Mouse (Mus musculus) embryo, embryonic 9.5 days (tissue): Measurements from ENCODE around the gene Sept7.
A peak's percentile ranks its signal among the peaks of the same experiment; 100 is the strongest.
"Not testable (repeated sequence)": the region's sequence is repeated elsewhere in the genome, so short reads cannot be mapped to it uniquely, and the experiment has no call there.

ENCODE experiments used
- DNase-seq: peaks from one replicate; pipeline ENCODE4 v3.0.0-alpha.2; 2017; ENCODE audit errors: extremely low spot score

The Sept7 gene

DNA sequence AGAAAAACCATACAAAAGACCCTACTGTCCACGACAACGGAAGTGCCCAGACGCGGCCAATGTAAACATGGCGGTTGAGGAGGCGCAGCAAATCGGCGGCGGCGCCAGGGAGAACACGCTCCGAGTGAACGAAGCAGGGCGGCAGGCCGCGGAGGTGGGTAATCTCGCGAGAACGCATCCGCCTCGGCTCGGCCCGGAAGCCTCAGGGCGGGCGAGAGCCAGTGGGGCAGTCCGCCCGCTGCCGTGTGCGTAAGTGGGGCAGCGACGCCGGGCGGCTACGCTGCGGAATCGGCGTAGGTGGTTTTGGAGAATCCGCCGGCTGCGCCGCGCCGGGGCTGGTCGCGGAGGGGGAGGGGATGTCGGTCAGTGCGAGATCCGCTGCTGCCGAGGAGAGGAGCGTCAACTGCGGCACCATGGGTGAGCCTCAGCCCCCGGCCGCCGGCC, at the start of gene Sept7:
TSS of gene Sept7 (plus strand) at position 157 of the 444 bp plus-strand sequence.
- DNase-seq = peak; percentile 98

DNA sequence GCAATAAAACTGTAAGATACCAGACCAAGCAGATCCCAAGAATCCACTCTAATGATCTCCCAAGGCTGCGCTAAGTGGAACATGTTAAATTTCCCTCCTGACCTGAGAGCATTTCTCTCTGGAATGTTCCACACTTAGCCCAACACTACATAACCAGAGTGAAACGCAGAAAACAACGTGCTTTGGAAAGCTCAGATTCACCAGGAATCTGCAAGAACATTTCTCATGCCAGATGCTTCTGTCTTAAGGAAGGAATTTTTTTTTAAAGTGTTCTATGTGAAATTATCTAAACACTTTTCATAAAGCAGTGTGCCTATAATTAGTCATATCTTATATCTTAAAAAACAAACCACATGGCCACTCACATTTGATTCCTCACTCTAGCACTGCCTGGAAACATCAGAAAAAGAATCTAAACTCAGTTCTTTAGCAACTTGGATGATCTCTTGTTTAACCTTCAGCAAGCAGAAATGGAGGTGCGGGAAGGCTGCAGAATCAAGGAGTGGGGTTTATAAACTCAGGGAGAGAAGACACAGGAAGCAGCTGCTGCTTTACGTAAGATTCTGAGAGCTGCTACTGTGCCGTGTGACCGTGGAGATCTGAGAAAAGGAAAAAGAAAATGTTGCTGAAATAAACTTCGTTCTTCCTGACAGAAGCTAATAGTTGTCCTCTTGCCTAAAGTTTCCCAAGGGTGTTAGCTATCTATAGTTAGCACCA, 44.0 kb upstream of the Sept7 start:
- DNase-seq = no peak

DNA sequence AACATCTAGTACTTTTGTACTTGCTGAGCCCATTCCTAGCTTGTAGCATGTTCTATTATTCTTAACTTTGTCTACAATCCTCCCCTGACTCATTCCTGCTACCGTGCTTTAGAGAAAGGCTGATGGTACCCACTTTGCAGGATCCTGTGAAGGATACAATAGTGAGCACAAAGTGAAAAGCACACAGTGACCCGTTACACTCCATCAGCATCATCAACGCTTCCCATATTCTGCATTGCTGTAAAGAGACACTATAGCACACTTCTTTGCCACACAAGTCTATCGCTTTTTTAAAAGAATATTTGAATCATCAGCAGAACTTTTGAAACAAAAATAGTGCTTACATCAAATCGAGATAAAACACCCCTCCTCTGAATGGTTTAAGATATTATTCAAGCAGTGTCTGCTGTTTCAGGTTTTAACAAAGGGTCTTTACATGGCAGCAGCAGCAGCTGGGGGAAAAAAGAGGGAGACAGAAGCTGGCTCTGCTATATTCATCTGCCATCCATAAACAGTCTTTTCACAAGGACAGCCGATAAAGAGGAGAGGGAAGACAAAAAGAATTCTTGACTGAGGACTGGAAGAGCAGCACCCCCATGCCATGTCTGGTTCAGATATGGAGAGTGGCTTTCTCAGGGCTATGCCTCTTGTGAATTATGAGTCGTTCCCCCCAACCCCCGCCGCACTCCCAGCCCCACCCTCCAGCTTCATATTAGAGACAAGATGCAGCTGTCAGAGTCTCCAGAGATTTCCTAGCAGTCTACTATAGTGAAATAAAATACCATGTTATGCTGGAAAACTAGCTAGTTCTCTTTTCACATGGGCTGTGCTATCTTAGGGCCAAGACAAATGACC, 39.7 kb upstream of the Sept7 start:
- DNase-seq = no peak

DNA sequence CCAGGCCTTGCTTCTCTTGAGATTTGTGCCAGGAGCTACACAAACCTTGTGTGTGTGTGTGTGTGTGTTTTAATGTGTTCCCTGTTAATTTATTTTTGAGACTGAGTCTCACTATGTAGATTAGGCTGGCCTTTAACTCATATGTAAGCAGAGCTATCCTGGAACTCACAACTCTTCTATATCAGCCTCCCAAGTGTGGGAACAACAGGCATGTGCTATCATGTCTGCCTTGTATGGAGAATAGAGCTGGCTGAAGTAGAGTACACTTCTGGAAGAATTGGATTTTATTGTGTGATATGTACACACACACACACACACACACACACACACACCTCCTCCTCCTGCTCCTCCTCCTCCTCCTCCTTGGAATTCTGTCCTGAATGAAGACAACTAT, 39.1 kb upstream of the Sept7 start:
- DNase-seq = no peak

DNA sequence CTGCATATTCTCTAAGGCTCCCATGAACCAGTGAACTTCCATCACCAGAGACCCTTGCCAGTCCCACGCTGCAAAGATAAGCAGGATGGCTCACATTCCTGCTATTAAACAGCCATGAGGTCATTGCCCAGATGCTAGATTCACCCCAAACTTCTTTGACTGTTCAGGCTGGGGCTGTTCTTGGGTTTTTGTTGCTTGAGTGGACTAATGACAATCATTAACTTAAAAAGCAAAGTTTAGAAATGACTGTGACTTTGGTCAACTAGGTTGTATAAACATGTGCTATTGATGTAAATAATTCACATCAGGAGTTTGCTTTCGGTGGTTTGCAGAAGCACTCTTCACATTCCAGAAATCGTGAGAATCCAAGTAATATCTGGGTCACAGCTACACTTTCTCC, 36.8 kb upstream of the Sept7 start:
- no peak for DNase-seq

DNA sequence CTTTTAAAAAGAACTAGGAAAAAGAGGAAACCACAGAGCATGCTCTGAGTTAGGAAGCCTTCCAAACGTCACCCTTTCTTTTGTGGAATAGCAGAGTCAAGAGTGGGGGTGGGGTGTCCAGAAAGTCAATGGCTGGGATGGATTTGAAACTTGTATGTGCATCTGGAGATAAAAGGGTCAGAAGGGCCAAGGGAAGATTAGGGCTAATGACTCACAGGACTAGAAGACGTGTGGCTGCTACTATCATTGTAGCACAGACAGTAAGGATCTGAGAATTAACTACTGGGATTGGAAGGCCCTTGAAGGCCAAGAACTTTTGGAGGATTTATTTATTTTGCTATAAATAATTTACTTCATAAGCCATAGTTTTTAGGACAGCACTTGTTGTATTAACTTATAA, 36.0 kb upstream of the Sept7 start:
- DNase-seq = peak; percentile 12

DNA sequence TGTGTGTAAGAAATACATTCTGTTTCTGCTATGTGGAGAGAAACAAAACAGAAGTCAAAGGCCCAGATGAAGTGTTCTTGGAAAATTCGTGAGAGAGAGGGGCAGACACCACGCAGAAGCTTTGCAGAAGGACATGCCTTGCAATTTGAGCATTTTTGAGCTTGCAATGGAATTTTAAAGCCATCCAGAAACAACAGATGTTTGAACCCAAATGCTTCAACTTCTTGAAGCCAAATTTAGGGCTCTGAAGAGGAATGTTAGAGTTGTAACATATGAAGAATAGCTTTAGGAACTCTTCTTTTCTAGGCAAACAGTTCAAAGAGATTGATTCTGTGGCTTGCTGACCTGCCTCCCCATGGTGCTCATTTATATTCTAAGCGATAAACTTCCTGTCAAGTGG, 33.3 kb upstream of the Sept7 start:
- no peak for DNase-seq

DNA sequence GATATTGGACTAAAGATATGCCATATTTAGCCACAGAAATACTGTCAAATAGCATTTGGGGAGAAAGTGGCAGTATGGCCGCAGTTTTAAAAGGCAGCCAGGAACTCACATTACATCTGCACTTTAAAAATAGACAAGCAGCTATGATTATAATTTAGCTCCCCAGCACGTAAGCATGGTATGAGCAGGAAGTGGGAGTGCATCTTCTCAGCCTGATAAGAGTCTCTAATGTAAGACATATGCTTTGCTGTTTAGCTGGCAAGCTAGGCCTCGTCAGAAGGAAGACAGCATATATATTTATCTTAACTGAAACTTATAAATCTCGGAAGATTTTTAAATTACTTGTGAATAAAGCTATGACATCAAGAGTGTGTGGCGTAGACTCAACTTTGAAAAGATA, 32.4 kb upstream of the Sept7 start:
- DNase-seq = no peak

DNA sequence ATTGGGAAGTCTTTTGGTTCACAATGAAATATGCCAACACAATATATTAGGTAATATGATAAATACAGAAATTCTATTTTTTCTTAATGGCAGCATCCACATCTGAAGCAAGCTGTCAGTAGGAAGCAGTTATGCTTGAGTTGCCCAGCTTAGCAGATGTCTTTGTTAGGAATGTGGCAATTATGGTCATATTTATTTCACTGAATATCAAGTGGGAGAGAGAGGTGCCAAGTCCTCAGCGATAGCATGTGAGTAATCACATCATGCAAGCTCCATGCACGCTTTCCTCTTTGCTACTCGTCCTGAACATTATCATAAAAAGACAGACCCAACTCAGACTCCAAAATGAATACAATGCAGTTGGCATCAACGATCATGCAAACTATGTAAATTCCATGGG, 27.3 kb upstream of the Sept7 start:
- DNase-seq = no peak

DNA sequence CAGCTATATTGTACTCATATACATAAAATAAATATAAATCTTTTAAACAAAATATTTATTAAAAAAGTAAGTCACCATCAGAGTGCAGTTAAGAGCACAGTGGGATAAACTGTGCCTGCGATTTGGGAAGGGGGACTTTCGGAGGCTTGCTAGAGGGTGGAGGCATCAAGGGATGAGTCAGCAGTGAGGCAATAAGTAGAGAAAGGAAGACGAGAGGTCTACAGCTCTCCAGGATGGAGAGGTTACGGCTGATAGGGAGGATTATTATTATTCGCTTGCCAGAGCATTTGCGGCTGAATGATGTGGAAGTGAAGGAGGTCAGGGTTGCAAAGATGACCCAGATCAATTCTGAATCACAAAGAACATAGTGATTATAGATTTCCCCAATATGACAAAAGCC, 22.5 kb upstream of the Sept7 start:
- no peak for DNase-seq

DNA sequence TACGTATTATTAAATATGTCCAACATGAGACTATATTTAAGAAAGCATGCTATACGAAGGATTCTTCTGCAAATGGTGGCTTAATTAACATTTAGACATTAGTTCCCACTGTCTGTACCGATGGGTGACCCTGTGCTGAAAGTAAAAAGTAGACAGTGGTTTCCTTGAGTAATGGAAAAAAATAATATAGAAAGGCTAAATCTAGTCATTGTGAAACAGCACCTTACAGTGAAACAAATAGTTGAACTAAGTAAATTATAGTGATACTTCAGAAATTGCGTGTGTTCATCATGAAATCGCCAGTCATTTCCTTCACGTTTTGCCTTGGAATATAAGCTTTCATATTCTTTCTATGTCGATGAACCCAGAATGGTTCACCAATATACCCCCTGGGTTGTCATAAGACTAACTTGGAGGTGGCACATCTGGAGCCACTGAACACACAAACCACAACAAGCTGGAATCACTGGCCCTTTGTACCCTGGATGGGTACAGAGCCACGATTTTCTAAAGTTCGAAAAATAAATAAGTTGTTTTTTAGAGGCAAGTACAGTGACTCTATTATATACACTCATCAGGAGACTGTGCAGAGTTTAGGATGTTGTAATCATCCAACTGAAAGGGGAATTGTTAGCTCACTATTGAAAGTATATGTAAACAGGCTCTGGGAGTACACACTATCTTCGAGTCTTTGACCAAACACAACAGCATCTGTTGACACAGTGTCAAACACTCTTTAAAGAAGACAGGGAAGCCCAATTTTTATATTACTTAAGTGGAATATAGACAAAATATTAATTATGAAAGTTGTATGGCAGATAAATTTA, 21.8 kb upstream of the Sept7 start:
- no peak for DNase-seq

DNA sequence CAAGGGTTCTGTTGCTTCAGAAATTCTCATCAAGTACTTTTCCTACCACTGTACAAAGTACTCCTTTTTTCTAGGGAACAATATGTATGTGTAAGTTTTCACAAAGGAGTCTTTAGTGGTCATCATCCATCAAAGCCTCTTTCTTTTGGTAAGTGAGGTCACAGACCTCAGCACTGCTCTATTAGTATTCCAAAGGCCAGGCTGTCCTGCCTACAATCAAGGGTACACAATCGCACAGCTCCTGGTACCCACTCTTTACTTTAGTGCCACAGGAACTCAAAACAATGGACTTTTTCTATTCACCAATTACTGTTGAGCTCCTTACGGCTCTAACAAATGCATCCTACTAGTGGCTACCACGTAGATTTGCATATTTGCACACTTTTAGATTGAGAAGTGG, 11.2 kb upstream of the Sept7 start:
- no peak for DNase-seq

DNA sequence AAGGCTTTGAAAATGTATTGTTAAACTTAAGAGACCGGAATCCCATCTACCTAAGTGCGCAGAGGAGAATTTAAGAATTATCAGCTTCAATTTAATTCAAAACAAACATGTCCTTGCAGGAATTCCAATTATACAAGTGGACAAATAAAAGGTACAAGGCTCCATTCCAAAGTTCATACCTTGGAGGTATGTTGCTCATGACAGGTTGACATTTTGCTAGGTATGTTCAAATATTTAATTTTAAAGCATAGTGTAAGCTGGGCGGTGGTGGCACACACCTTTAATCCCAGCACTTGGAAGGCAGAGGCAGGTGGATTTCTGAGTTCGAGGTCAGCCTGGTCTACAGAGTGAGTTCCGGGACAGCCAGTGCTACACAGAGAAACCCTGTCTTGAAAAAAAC, 10.5 kb upstream of the Sept7 start:
- DNase-seq = not testable (repeated sequence)

DNA sequence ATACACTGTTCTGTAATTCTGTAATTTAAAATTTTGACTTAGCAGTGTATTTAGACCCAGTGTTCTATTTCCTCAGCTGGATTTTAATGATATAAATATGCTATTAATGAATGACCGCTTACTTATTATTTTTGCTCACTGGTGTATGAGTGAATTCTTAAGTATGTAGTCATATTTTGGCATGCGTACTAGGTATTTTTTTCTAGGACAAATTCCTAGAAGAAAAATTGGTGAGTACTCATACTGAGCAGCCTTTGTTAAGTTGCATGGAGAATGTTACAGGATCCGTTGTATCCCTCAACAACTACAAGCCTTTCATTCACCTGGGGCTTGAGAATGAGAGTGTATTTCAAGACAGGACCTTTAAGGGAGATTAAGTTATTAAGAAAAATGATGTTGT, 10.0 kb upstream of the Sept7 start:
- no peak for DNase-seq

DNA sequence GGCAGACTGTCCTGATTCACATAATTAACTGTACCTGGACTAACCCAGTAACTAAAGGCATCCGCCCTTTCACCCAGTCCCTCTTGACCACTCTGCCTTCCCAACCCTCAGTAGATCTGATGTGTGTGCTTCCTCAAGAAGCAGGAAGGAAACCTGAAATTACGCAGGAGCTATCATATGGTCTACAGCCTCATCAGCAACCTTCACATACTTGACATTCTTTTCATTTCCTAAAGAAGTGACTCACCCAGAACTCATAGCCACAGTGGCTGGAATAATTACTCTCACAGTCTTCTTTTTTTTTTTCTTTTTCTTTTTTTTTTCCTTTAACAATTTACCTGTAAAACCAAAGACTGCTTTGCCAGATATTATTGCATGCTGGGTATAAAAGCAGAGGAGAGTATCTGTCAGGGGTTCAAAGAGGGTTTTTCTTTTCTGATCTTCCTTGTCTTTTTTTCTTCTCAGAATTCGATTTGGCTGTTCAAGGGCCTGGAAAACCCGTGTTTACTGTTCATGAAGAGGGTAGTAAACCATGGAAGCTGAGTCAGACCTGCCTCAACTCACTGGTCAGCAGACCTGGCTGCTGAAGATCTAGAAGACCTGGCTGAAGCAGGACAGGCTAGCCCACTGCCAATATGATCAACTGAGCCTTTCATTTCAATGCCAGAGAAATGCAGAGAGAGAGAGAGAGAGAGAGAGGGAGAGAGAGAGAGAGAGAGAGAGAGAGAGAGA, 8.1 kb upstream of the Sept7 start:
- DNase-seq = no peak

DNA sequence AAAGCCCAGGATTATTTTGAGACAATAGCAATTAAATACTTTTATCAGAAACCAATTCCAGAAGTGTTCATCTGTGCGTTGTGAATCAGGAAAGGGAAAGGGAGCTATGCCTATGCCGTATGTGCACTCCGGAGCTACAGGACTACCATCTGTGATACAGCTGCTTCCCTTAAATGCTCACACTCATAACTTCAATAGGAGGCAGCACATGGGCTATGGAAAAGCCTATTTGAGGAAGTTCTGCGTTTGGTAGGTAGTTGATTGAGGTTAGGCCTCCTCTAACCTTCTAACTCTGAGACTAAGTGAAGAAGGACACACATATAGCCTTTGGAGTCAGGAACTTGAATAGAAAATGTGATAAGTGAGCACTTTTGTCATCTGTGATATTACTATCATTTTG, 7.1 kb upstream of the Sept7 start:
- no peak for DNase-seq

DNA sequence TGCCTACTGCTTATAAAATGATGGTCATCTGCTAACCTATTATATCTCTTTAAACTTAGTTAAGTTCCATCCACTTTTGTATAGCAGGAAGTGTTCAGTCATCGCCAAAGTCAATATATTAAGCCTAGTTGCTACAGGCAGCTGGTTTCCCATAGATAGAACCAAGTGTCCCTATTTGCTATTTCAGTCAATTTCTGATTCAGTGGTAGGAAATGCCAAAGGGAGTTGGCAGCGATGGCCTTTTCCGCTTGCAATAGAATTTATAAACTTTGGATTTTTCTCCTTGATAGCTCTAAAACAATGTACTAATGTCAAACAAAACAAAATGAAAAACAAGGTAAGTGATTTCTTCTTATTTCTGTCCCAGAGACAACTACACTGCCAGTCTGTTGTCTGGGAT, 5.7 kb upstream of the Sept7 start:
- DNase-seq = no peak

DNA sequence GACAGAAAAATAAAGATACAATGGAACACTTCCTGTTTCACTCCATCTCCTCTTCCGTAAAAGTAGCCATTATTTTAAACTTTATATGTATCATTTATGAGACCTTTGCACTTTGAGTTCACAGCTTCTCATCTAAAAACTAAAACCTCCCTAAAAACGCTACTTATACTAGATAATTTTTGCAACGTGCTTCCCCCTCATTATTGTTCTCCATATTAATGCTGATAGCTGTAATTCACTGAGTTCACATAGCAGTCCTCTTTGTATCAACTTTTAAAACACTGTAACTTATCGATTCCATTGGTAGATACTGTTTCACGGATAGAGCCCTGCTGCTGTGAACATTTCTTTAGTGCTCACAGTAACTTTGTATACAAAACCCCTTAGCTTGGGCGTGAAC, 1.1 kb upstream of the Sept7 start:
- DNase-seq = no peak

DNA sequence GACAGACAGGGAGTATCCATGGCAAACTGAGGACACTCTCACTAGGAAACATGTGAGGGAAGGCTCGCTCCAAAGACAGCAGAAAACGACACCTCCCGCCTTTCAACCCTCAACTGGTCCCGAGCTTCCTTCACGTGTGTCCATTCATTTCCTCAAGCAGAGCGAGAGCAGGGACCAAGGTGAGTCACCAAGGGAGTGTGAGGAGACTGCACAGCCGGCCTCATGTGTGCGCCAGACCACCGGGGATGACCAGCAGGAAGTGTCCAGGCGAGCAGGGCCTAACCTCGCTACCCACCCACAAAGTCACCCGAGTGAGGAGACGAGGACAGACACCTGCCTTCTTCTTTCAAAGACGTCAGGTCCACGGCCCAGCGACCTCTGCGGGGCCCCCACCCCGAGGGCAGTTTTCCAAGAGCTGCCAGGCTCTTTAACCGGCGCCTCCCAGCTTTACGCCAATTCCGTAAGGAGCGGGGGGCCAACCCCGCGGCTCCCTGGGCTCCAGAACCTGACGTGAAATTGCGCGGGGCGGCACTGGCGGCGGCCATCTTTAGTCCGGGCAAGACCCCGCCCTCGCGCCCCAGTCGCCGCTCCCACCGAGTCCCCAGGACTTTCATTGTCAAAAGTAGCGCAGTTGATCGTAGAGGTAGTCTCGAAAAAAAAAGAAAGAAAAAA, 492 bp upstream of the Sept7 start:
- peak; percentile 92 for DNase-seq

DNA sequence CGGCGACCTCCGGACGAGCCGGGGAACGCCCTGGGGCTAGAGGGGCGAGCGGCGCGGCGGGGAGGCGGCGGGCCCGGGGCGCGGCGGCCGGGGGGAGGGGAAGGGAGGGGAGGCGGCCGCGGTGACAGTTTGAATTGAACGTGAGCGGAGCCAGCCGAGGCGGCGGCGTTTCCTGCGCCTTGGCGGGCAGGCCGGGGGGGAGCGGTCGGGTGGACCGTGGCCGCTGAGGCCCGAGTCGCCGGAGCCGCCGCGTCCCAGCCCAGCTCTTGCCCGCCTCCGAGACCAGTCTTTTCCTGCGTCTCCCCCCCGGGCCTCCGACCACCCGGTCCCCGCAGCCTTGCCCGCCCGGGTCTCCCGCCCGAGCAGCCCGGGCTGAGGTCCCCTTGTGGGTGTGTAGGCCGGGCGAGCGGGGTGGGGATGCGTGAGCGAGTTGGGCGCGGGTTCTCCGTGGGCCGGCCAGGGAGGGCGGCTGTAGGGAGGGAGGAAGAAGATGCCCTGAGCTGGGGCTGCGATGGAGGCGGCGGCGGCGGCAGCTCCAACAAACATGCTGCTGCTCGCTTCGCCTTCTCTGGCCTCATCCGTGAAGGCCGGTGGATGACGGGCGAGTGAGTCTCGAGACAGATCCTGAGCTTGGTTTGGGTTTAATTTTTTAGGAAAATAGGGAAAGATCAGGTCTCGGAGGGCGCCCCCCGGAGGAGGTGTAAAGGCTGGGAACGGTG, 679 bp downstream of the Sept7 start:
- DNase-seq = peak; percentile 55

DNA sequence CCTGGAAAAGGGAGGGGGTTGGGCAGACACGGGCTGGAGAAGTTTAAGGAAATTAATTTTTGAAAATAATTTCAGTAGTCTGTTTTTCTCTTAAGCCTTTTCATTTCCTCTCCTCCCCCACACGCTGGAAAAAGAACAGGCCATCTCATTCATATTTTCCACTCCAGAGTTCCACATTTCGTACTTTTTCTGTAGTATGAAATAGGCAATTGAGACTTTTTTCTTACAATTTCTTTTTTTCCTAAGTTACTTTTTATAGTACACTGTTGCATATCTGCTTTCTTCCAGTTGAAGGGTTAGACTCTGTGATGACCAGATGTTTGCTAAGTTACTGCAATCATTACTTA, 1.2 kb downstream of the Sept7 start:
- DNase-seq = no peak
